Mouse (Mus musculus) gastrocnemius, postnatal 36 days (tissue): Measurements from ENCODE around the gene Slc5a1. TPM values are rescaled to one million over a fixed set of nuclear protein-coding genes. Genes with fewer than 3 reads are reported as not detected.

Experiments
- DNase-seq, 2 experiments: peaks; one replicate each; pipeline ENCODE4 v3.0.0; 2022
- intact Hi-C: fragments of 180-260 bp; cut with DNase I; formaldehyde crosslinking; loops from one replicate; pipeline ENCODE4 v1.15.1; 2025
- long read RNA-seq, 2 experiments: library from polyadenylated mRNA; stranded (forward); transcript quantifications; one replicate each; pipeline ENCODE4 v2.0.0; 2021
- total RNA-seq, 2 experiments: library from RNA; stranded (reverse); gene quantifications; 2 replicates each; pipeline ENCODE4 v1.2.3; 2021

The Slc5a1 gene
- total RNA-seq, result not detected
- long read RNA-seq, experiment 1, result 0 reads
- long read RNA-seq, experiment 2, result 0 reads

GRCm38 (mm10) chr5:33104025-33104481, at the start of gene Slc5a1:
Gene Slc5a1 (plus strand): TSS chr5:33104219.
- DNase-seq, result no peak
- intact Hi-C loops, result no loop called here

- DNase-seq, result no peak
- intact Hi-C loops, result no loop called here
Observed at GRCm38 (mm10) chr5:33056126-33056765, 47.8 kb upstream of the Slc5a1 start.

GRCm38 (mm10) chr5:33070071-33070470, 33.9 kb upstream of the Slc5a1 start:
- no peak for DNase-seq
- intact Hi-C loops, result no loop called here

- no peak for DNase-seq
- intact Hi-C loops, result no loop called here
Observed at GRCm38 (mm10) chr5:33076490-33077191, 27.4 kb upstream of the Slc5a1 start.

- DNase-seq, result no peak
- intact Hi-C loops, result no loop called here
Observed at GRCm38 (mm10) chr5:33082896-33083295, 21.1 kb upstream of the Slc5a1 start.

GRCm38 (mm10) chr5:33084599-33084998, 19.4 kb upstream of the Slc5a1 start:
- intact Hi-C loops, result no loop called here
- DNase-seq, result no peak

GRCm38 (mm10) chr5:33091342-33091741, 12.7 kb upstream of the Slc5a1 start:
- intact Hi-C loops, result no loop called here
- no peak for DNase-seq

GRCm38 (mm10) chr5:33095315-33095714, 8.7 kb upstream of the Slc5a1 start:
- intact Hi-C loops, result no loop called here
- no peak for DNase-seq

GRCm38 (mm10) chr5:33102369-33103055, 1.5 kb upstream of the Slc5a1 start:
- DNase-seq, result no peak
- intact Hi-C loops, result no loop called here

- no peak for DNase-seq
- intact Hi-C loops, result no loop called here
Observed at GRCm38 (mm10) chr5:33104876-33105275, 857 bp downstream of the Slc5a1 start.

GRCm38 (mm10) chr5:33105660-33106059, 1.6 kb downstream of the Slc5a1 start:
- intact Hi-C loops, result no loop called here
- DNase-seq, result no peak

GRCm38 (mm10) chr5:33107056-33107455, 3.0 kb downstream of the Slc5a1 start:
- no peak for DNase-seq
- intact Hi-C loops, result no loop called here

- intact Hi-C loops, result no loop called here
- DNase-seq, result no peak
Observed at GRCm38 (mm10) chr5:33107778-33108405, 3.9 kb downstream of the Slc5a1 start.

GRCm38 (mm10) chr5:33121871-33122315, 17.9 kb downstream of the Slc5a1 start:
- no peak for DNase-seq
- intact Hi-C loops, result no loop called here

- no peak for DNase-seq
- intact Hi-C loops, result no loop called here
Observed at GRCm38 (mm10) chr5:33123658-33124057, 19.6 kb downstream of the Slc5a1 start.

GRCm38 (mm10) chr5:33125318-33125717, 21.3 kb downstream of the Slc5a1 start:
- intact Hi-C loops, result no loop called here

GRCm38 (mm10) chr5:33134132-33134531, 30.1 kb downstream of the Slc5a1 start:
- intact Hi-C loops, result no loop called here
- no peak for DNase-seq

More at GRCm38 (mm10) chr5:33125318-33125717, 21.3 kb downstream of the Slc5a1 start:
- no peak for DNase-seq

- intact Hi-C loops, result no loop called here
- DNase-seq, result no peak
Observed at GRCm38 (mm10) chr5:33135611-33136010, 31.6 kb downstream of the Slc5a1 start.

- no peak for DNase-seq
- intact Hi-C loops, result loop anchor here (10.0 kb wide), 1 partner anchor 218 kb away; no protein-coding TSS in a partner anchor
Observed at GRCm38 (mm10) chr5:33142790-33143455, 38.9 kb downstream of the Slc5a1 start.

- intact Hi-C loops, result loop anchor here (2.0 to 10.0 kb wide), 2 partner anchors 103 to 219 kb away; no protein-coding TSS in a partner anchor
- no peak for DNase-seq
Observed at GRCm38 (mm10) chr5:33144025-33144424, 40.0 kb downstream of the Slc5a1 start.
